Mouse (Mus musculus): Measurements from ENCODE around the gene Arid1a.

The Arid1a gene

DNA sequence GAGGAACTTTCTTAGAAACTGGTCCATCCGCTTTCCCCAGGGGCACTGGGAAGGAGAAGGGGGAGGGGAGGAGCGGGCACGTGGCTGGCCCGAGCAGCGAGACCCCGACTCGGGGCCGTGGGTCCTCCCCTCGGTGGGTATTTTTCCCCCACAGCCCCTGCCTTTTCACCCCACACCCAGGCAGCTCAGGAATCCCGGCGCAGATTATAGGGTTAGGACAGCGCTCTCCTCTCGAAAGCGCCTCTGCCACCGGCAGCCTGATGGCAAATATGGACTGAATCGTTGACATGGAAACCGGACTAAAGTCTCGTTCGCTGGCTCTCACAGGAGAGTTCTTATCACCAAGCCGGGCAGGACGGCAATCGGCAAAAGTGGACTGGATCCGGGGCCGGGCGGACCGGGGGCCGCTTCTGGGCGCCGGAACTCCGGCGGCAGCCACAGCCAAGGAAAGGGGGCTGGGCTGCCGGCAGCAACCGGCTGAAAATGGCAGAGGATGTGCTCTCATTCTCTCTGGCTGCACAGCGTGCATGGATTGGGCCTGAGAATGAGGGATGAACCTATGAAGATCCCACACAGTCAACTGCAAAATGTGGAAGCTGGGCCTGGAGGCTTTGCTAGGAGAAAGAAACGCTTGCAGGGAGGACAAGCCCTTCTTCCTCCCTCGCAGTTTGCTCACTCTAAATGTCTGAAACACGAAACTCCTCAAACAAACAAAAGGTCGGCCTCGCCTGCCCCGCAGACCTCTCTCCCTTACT, at the start of gene Arid1a:
Gene Arid1a, minus strand, starts transcription at position 256 of the 755 bp plus-strand sequence.
- DNase-seq (ENCODE audit: low read depth, low spot score): peak; percentile 77

DNA sequence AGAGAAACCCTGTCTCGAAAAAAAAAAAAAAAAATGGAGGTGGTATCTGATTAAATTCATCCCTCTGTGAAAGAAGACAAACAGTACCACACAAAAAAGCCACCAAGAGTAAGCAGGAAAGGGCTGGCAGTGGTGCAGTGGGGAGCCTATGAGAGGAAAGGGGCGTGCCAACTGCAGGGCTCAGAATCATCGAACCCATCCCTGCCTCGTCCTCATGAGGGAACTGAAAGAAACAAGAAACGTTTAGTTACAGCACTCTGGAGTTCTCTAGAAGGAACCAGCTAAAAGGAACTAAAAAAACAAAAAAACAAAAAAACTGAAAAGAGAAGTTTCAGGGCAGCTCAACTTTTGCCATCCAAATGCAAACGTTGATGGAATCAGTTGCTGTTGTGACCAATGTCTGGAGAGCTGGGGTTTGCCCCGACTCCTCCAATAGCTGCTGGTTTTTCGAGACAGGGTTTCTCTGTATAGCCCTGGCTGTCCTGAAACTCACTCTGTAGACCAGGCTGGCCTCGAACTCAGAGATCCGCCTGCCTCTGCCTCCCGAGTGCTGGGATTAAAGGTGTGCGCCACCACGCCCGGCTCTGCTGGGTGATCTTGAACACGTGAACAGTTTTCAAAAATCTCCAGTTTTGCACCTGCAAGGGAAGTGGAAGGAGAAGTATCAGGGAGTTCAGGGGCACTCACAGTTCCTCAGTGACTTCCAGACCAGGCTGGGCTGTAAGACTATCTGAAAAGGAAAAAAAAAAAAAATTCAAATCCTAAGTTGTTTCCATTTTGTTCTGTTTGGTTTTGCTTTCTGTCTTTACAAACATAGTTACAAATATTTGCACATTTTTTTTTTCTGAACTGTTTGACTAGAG, 48.1 kb upstream of the Arid1a start:
- DNase-seq (ENCODE audit: low read depth, low spot score): no peak

GRCm38 (mm10) chr4:133800589-133800988, 44.0 kb upstream of the Arid1a start:
- DNase-seq (ENCODE audit: low read depth, low spot score): no peak

GRCm38 (mm10) chr4:133793269-133793668, 36.7 kb upstream of the Arid1a start:
- DNase-seq (ENCODE audit: low read depth, low spot score): no peak

DNA sequence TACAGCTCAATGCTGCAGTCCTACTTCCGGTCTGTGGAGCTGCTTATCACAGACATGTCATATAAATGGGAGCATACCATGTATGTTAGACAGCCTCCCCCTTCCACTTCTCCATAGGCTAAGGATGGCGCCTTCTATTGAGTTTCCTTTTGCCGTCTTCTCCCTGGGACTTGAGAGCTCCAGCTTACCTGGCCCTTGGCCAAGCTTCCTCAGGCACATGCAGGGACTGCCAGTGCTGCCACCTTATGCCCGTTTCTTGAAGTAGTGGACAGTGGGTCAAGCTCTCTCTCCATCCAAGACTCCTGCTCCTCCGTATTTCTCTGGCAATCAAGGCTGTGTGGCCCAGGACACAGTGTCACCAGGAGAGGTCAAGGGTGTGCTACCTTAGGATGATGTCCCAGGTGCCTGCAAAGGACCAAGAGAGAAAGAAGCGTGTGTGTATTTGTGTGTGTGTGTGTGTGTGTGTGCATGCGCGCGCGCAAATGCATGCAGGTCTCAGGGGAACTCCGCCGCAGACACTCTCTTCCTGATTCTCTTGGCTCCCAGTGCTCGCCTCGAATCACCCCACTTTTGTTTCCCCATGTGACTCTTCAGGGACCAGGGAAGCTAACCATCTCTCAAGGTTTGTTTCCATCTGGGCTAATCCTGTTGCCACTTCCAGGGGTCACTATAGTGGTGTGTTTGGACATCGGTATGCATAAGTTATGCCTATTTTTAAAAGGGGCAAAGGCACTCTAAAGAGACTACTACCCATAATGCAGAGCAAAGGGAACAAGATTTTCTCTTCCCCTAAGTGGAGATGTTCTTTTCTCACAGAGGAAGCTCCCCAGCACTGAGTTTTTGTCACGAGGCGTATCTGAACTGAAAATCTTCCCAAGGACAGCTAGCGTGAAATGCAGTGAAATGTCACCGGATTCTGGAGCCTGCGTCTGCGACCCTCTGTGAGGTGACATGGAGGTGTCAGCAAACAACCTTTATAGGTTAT, 18.3 kb upstream of the Arid1a start:
- DNase-seq (ENCODE audit: low read depth, low spot score): no peak

DNA sequence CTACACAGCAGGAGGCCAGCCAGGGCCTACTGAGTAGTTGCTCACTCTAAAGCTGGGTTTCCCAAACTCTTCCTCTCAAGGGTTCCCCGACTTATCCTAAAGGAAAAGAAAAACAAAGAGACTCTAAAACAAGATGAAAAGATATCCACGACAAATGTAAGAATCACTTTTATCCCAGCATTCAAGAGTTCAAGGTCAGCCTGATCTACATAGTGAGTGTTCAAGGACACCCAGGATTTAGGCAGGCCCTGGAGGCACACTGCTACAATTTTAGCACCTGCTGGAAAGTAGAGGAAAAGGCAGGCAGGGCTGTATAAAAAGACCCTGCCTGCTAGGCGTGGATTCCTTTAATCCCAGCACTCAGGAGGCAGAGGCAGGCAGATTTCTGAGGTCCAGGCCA, 12.6 kb upstream of the Arid1a start:
- DNase-seq (ENCODE audit: low read depth, low spot score): no peak

DNA sequence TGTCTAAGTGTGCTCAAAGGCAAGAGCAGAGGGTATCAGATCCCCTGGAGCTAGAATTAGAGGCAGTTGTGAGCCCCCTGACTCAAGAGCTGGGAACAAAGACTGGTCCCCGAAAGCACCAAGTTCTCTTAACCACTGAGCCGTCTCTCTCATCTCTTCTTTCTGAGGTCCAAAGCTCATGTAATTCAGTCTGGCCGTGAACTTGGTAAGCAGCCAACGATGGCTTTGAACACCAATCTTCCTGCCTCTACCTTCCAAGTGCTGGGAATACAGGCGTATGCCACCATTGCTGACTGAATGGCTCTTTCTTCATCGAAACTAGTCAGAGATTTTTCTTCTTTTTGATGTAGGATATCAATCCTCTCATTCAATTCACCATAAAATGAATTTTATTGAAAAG, 6.5 kb upstream of the Arid1a start:
- DNase-seq (ENCODE audit: low read depth, low spot score): no peak

DNA sequence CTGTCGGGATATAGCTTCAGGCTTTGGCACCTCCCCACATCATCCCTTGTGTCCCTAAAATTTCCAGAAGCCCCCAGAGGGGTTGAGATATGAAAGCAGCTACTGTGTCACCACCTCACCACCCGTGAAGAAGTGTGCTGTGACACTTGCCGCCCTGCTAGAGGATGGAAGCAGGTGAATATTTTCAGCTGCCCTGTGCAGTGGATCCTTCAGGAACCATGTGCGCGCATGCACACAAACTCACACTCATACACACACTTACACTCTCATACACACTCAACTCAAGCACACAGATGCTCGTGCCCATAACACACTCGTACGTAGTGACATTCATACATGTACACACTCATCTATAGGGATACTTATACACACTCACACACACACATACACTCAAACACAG, 3.1 kb upstream of the Arid1a start:
- DNase-seq (ENCODE audit: low read depth, low spot score): no peak

GRCm38 (mm10) chr4:133757269-133757835, 783 bp upstream of the Arid1a start:
- peak; percentile 65 for DNase-seq (ENCODE audit: low read depth, low spot score)

- DNase-seq (ENCODE audit: low read depth, low spot score): no peak
Measured at GRCm38 (mm10) chr4:133755861-133756371, 653 bp downstream of the Arid1a start.

- no peak for DNase-seq (ENCODE audit: low read depth, low spot score)
Measured at GRCm38 (mm10) chr4:133754871-133755765, 1.5 kb downstream of the Arid1a start.

DNA sequence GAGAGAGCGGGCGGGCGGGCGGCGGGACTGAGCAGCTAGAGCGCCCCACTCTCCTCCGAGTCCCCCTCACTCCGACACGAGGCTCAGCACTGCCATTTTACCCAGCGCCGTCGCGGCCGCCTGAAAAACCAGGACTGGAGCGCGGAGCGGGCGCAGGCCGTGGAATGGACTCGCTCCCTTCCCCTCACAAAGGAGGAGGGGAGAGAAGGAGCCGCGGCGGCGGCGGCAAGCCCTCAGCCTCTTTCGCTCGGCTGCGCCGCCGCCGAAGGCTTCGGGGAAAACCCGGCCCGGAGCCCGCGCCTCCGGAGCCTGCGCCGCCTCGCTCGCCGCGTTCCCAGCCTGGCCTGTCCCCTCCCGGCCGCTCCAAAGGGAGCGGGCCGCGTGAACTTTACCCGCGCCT, 2.3 kb downstream of the Arid1a start:
- DNase-seq (ENCODE audit: low read depth, low spot score): peak; percentile 96

GRCm38 (mm10) chr4:133753375-133754190, 3.0 kb downstream of the Arid1a start:
- no peak for DNase-seq (ENCODE audit: low read depth, low spot score)

- DNase-seq (ENCODE audit: low read depth, low spot score): no peak
Measured at GRCm38 (mm10) chr4:133752449-133753374, 3.9 kb downstream of the Arid1a start.

- DNase-seq (ENCODE audit: low read depth, low spot score): no peak
Measured at GRCm38 (mm10) chr4:133751521-133752448, 4.8 kb downstream of the Arid1a start.

- DNase-seq (ENCODE audit: low read depth, low spot score): no peak
Measured at GRCm38 (mm10) chr4:133750184-133750775, 6.3 kb downstream of the Arid1a start.

GRCm38 (mm10) chr4:133735282-133735681, 21.3 kb downstream of the Arid1a start:
- DNase-seq (ENCODE audit: low read depth, low spot score): no peak

Measured in retina, adult 2 months (tissue).